Mouse (Mus musculus): Measurements from ENCODE around the gene Espn. TPM values are rescaled to one million over a fixed set of nuclear protein-coding genes. Genes with fewer than 3 reads are reported as not detected.

Gene Espn
- polyA plus RNA-seq, 1 experiment from 2014 or later: 0.31 TPM

DNA sequence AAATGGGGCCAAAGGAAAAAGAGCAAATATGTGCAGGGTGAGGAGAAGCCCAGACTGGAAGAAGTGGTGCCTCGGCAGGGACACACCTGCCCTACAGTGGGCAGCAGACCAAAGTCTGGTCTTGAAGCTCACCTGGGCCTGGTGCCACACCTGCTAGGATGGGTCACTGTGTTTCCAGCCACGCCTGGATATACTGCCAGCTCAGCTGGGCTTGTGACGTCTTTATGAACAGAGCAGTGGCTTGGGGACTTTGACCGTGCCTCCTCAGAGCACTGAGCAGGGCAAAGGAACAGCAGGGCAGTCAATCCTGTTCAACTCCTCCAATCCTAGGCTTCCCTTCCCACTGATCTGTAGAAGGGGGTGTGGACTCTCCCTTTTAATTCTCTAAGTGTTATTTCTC lies 8.6 kb upstream of the Espn start:
- H3K4me3 ChIP-seq: no peak overlapping the region
- H3K4me2 ChIP-seq: no peak overlapping the region
- peaks cover 68% of the 10 kb centered on the region for H3K27me3 ChIP-seq
- no peak overlapping the region for H3K27ac ChIP-seq (replicated peaks)
- 42% methylated on average over 4 of the region's 4 CpGs for WGBS
- H3K9me3 ChIP-seq: no peaks in the 10 kb centered on the region
- peaks cover 16% of the 10 kb centered on the region for H3K4me1 ChIP-seq (replicated peaks)
- no peak for ATAC-seq (ENCODE audit: low FRiP score, low read depth)
- no peak overlapping the region for H3K9ac ChIP-seq
- H3K36me3 ChIP-seq: no peaks in the 10 kb centered on the region

DNA sequence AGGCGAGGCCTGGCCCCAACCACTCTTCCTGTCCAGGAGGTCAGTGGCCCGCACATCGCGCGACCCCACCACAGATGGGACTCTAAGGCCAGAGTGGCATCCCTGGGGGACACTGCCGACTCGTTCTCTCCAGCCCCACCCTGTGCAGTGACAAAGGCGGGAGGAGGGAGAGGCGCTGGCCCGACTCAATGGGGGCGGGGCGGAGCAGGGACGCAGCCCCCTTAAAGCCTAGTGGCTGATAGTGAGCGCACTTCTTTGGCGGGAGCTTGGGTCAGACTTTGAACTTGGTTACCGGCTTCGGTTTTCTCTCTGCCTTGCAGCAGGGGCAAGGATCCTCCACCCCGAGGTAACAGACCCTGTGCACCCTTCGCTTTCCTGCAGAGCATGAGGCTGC lies 7.1 kb upstream of the Espn start:
- H3K4me3 ChIP-seq: peak overlapping the region; percentile 2; the same call in 1 of the 2 replicates
- peaks cover 71% of the 10 kb centered on the region for H3K27me3 ChIP-seq
- H3K4me2 ChIP-seq: peak overlapping the region; percentile 31
- H3K9me3 ChIP-seq: no peaks in the 10 kb centered on the region
- no peak overlapping the region for H3K9ac ChIP-seq
- peaks cover 16% of the 10 kb centered on the region for H3K4me1 ChIP-seq (replicated peaks)
- no peaks in the 10 kb centered on the region for H3K36me3 ChIP-seq
- ATAC-seq (ENCODE audit: low FRiP score, low read depth): no peak
- no peak overlapping the region for H3K27ac ChIP-seq (replicated peaks)
- under 1% methylated on average over 18 of the region's 19 CpGs for WGBS

DNA sequence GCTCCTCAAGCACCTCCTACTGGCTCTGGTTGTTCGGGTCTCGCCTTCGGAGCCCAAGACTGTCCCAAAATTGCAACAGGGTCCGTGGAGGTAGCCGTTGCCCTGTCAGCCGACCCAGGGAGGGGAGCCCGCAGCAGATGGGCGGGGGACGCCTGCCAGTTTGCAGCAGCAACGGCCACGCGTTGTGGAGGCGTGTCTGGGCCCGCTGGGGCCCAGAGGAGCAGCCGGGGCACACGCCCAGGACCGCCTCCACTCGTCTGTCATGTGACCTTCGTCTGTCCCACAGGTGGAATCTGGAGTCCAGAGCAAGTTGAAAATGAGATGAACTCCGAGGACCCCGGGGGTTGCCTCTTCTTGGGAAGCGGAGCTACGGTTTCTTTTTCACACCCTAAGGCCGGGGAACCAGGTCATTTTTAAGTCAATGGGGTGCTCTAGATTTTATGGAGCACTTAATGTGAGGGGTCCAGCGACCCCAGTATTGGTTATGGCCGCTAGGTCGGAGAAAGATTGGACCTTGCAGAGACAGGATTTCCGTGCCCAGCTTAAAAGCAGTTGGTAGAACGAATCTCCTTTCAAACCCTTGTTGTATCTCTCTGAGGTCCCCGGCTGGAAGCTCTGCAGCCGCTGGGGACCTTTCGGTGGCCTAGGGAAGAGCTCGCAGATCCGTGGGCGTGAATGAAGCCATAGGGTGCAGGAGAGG lies 6.6 kb upstream of the Espn start, which contains the start of gene Hes2:
Gene Hes2 (plus strand): TSS at position 283 of the 700 bp plus-strand sequence.
- peaks cover 19% of the 10 kb centered on the region for H3K4me1 ChIP-seq (replicated peaks)
- ATAC-seq (ENCODE audit: low FRiP score, low read depth): no peak; the same call in 1 of the 2 replicates
- H3K9me3 ChIP-seq: no peaks in the 10 kb centered on the region
- 2% methylated on average over 35 of the region's 35 CpGs for WGBS
- no peak within 1 kb of the TSS for H3K9ac ChIP-seq
- peak within 1 kb of the TSS; percentile 7 for H3K4me3 ChIP-seq
- H3K36me3 ChIP-seq: no peaks in the 10 kb centered on the region
- no peak within 1 kb of the TSS for H3K27ac ChIP-seq (replicated peaks)
- H3K4me2 ChIP-seq: peak within 1 kb of the TSS; percentile 31
- peaks cover 74% of the 10 kb centered on the region for H3K27me3 ChIP-seq

DNA sequence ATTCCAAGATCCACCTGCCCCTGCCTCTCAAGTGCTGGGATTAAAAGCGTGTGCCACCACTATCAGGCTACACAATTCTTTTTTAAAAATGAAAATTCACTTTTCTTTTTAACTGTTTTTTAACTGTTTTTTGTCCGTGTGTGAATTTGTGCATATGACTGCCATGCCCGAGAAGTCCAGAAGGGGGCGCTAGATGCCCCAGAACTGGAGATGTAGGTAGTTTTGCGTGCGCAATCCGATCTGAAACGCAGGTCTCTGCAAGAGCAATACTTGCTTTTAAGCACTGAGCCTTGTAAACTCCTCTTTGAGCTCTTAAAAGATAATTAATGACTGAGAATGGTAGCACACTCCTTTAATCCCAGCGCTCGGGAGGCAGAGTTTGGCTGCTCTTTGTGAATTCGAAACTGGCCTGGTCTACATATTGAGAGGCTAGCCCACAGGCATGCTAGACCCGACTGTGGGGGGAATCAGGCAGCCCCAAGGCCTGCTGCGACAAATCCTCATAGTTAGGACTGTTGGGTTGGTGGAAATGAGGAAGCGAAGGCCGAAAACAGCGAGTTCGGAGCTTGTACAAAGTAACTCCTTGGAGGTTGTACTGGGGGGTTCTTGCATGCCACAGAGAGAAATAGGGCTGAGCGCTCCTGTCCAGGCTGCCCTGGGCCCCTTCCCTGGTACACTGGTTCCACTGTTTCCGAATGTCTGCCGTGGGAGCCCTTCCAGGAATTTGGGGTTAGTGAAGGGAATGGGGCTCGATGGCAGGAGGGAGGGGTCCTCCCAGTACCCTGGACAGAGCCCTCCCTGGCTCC lies 5.8 kb upstream of the Espn start:
- Histone ChIP-seq H3K9me3 (no peaks in the 10 kb centered on the region), H3K36me3 (no peaks in the 10 kb centered on the region), H3K4me2 (peak overlapping the region; percentile 31), H3K27me3 (peaks cover 80% of the 10 kb centered on the region), H3K27ac (replicated peaks) (no peak overlapping the region), H3K9ac (no peak overlapping the region), H3K4me1 (replicated peaks) (peaks cover 23% of the 10 kb centered on the region), H3K4me3 (peak overlapping the region; percentile 7)
- 17% methylated on average over 21 of the region's 21 CpGs for WGBS
- no peak for ATAC-seq (ENCODE audit: low FRiP score, low read depth)

DNA sequence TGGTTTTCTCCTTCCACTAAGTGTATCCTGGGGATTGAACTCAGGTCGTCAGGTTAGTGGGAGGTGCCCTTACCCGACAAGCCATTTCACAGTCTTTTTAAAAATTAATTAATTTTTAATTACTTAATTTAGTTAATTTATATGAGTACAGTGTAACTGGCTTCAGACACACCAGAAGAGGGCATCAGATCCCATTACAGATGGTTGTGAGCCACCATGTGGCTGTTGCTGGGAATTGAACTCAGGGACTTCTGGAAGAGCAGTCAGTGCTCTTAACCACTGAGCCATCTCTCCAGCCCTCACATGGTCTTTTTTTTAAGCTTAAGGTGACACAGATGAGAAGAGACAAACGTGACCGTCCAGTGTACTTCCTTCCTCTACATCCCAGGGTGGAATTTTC lies 2.8 kb upstream of the Espn start:
- Histone ChIP-seq H3K36me3 (no peaks in the 10 kb centered on the region), H3K27me3 (peaks cover 83% of the 10 kb centered on the region), H3K9me3 (no peaks in the 10 kb centered on the region), H3K4me3 (no peak overlapping the region), H3K9ac (no peak overlapping the region), H3K4me1 (replicated peaks) (peaks cover 29% of the 10 kb centered on the region), H3K27ac (replicated peaks) (no peak overlapping the region), H3K4me2 (no peak overlapping the region)
- 74% methylated on average over 4 of the region's 4 CpGs for WGBS
- no peak for ATAC-seq (ENCODE audit: low FRiP score, low read depth)

DNA sequence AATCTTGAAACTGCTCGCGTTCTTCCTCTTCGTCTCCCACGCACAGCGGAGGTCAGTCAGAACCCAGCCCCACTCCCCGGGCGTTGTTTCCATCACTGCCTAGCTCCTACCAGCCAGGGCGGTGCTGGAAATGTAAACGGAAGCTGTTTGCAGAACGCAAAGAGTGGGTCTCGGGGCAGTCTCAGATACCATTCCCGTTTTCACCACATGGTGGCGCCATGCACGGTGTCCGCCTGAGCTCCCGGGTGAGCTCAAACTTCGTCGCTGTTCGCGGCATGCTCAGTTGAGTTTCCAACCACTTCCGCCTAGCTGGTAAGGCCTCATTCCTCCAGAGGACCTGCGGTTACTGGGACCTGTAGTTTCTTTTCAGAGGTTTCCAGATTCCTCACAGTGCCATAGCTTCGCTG lies 1.6 kb upstream of the Espn start:
- Histone ChIP-seq H3K4me1 (replicated peaks) (peaks cover 19% of the 10 kb centered on the region), H3K9ac (0 out of 2 replicates have a peak overlapping the region, but pooled peaks have one; percentile 16), H3K9me3 (no peaks in the 10 kb centered on the region), H3K4me2 (peak overlapping the region; percentile 43), H3K4me3 (peak overlapping the region; percentile 21), H3K27me3 (peaks cover 78% of the 10 kb centered on the region), H3K36me3 (no peaks in the 10 kb centered on the region), H3K27ac (replicated peaks) (no peak overlapping the region)
- WGBS: 2% methylated on average over 23 of the region's 23 CpGs
- no peak for ATAC-seq (ENCODE audit: low FRiP score, low read depth)

DNA sequence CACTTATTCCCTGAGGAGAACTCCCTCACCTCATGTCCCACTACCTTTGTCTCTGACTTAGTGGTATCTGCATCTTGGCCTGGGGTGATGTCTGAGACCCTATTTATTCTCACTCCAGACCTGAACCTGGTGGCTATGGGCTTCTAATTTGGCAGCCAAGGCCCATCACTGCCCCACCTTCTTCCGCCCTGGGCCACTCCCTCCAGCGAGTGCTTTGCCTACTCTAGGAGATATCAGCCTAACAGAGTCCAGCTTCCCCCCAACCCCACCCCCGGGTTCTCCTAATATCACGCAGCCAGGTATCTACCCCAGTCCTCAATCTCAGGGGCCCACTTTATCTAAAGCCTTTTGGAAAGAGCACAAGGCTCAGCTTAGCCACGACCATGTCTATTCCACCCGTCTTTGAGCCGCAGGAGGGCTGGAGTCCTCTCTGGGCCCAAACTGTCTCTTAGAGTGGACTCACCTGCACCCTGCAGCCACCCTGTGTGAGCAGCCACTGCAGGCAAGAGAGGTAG lies 663 bp downstream of the Espn start:
- peaks cover 66% of the 10 kb centered on the region for H3K27me3 ChIP-seq
- ATAC-seq (ENCODE audit: low FRiP score, low read depth): no peak

DNA sequence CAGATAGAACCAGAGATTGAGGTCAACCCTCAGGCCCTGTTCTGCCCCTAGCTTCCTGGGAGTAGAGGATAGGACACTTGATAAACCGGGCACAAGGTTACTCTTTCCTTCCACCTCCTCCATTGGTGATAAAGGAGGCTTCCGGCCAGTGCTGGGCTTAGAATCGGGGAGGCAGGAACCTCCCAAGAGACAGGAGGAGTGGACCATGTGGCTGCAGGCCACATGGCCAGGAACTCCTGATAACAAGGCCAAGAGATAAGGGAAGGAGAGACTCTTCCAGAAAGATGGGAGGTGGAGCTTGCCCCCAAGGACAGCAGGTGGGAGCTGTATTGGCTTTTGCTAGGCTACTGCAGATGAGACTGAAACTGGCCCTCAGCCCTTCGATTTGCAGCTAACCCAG lies 1.6 kb downstream of the Espn start:
- H3K4me2 ChIP-seq: no peak overlapping the region
- H3K9ac ChIP-seq: no peak overlapping the region
- peaks cover 65% of the 10 kb centered on the region for H3K27me3 ChIP-seq
- H3K9me3 ChIP-seq: no peaks in the 10 kb centered on the region
- H3K27ac ChIP-seq (replicated peaks): no peak overlapping the region
- peaks cover 13% of the 10 kb centered on the region for H3K4me1 ChIP-seq (replicated peaks)
- no peak overlapping the region for H3K4me3 ChIP-seq
- WGBS: 82% methylated on average over 4 of the region's 4 CpGs
- no peak for ATAC-seq (ENCODE audit: low FRiP score, low read depth)
- H3K36me3 ChIP-seq: no peaks in the 10 kb centered on the region

More for the DNA sequence above, 663 bp downstream of the Espn start:
- H3K4me2 ChIP-seq: peak overlapping the region; percentile 48
- H3K9me3 ChIP-seq: no peaks in the 10 kb centered on the region
- peaks cover 13% of the 10 kb centered on the region for H3K4me1 ChIP-seq (replicated peaks)
- WGBS: 23% methylated on average over 7 of the region's 7 CpGs
- H3K27ac ChIP-seq (replicated peaks): no peak overlapping the region
- H3K4me3 ChIP-seq: peak overlapping the region; percentile 25
- H3K9ac ChIP-seq: no peak overlapping the region
- H3K36me3 ChIP-seq: no peaks in the 10 kb centered on the region

DNA sequence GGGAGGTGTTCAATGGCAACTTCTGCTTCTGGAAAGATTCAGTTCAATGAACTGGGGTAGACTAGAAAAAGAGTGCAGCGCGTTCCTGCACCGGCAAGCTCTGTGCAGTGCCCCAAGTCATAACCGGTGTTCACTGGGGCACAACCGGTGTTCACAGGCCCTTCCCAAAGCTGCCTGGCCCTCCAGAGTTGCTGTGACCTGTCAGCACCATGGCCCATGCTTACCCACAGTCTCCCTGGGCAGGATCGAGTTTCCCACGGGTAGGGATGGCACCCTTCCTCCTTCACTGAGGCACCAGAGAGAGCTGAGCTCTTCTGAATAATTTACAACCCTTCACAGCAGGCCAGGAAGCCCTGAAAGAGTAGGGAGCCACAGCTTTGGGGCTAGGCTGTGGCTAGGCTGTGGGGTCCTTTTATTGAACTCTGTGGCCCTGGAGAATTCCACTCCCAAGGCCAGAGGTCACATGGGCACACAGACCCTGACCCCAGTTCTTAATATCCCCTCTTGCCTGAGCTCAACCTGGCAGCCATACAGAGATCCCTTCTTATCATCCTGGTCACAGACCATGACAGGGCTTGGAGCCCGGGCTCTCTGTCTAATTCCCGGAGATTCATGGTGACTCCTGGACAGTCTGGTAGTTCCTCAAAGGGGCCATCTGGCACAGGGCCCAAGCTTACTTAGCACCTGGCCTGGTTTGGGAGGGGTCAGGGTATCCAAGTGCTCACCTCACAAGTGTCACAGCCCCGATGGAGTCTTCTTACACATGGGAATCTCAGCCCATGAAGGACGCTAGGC lies 5.9 kb downstream of the Espn start:
- WGBS: 72% methylated on average over 11 of the region's 11 CpGs
- H3K4me2 ChIP-seq: no peak overlapping the region
- ATAC-seq (ENCODE audit: low FRiP score, low read depth): no peak
- H3K27ac ChIP-seq (replicated peaks): no peak overlapping the region
- H3K27me3 ChIP-seq: peaks cover 37% of the 10 kb centered on the region
- H3K9ac ChIP-seq: no peak overlapping the region
- no peaks in the 10 kb centered on the region for H3K36me3 ChIP-seq
- no peaks in the 10 kb centered on the region for H3K4me1 ChIP-seq (replicated peaks)
- H3K4me3 ChIP-seq: no peak overlapping the region
- H3K9me3 ChIP-seq: no peaks in the 10 kb centered on the region

DNA sequence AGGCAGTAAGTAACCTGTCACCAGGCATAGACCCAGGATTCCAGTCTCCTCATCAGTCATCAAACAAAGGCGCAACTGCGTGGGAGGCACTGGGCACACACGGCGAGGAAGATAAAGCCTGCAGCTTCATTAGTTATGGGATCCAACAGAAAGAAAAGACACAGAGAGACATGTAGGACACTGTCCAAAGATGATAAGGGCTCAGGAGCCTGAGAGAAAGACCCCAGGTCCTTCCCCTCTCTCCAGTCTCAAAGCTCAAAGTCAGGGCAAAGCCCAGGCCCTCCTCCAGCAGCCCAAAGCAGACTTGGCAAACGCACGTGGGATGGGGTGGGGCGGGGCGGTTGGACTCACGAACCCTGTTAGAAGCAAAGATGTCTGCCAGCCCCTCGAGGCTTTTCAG lies 6.7 kb downstream of the Espn start:
- ATAC-seq (ENCODE audit: low FRiP score, low read depth): no peak
- H3K4me2 ChIP-seq: no peak overlapping the region
- peaks cover 37% of the 10 kb centered on the region for H3K27me3 ChIP-seq
- no peaks in the 10 kb centered on the region for H3K9me3 ChIP-seq
- no peaks in the 10 kb centered on the region for H3K4me1 ChIP-seq (replicated peaks)
- no peaks in the 10 kb centered on the region for H3K36me3 ChIP-seq
- H3K27ac ChIP-seq (replicated peaks): no peak overlapping the region
- 68% methylated on average over 10 of the region's 10 CpGs for WGBS
- H3K4me3 ChIP-seq: no peak overlapping the region
- no peak overlapping the region for H3K9ac ChIP-seq

DNA sequence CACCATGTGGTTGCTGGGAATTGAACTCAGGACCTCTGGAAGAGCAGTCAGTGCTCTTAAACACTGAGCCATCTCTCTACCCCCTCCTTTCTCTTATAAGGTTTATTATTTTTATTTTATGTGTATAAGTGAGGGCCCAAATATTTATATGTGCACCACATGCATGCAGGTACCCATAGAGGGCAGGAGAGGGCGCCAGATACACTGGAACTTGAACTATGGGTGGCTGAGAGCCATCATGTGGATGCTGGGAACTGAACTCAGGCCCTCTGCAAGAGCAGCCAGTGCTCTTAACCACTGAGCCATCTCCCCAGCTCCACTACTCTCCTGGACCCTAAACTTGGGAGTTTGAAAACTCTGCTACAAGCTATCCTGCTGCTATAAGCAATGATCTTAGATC lies 8.5 kb downstream of the Espn start:
- H3K9ac ChIP-seq: no peak overlapping the region
- WGBS: 30% methylated on average over 1 of the region's 1 CpGs
- no peak overlapping the region for H3K27ac ChIP-seq (replicated peaks)
- H3K9me3 ChIP-seq: no peaks in the 10 kb centered on the region
- H3K4me1 ChIP-seq (replicated peaks): peaks cover 3% of the 10 kb centered on the region; the same call in 1 of the 2 replicates
- no peak overlapping the region for H3K4me2 ChIP-seq
- no peaks in the 10 kb centered on the region for H3K36me3 ChIP-seq
- H3K27me3 ChIP-seq: peaks cover 38% of the 10 kb centered on the region
- H3K4me3 ChIP-seq: no peak overlapping the region
- ATAC-seq (ENCODE audit: low FRiP score, low read depth): no peak
